Mouse (Mus musculus): Measurements from ENCODE around the gene Cmtm2b. TPM values are rescaled to one million over a fixed set of nuclear protein-coding genes. Genes with fewer than 3 reads are reported as not detected.

The Cmtm2b gene
- polyA plus RNA-seq, 1 experiment from 2014 or later, result not detected

DNA sequence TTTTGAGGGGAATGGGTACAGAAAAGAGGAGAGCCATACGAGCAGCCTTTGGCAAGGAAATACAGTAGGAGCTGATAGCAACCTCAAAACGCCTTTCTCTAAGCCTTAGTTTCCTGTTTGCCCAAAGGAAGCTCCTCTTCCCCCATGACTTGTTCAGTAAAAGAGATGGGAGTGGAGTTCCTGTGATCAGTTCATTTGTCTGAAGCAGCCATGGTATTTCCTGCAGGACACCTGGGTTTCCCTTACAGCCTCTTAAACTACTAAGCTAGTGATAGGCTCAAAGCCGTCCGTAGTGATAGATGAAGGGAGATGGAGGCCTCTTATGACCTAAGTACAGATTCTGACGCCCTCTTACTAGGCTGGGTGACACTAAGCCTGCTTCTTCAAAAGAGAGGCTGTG is 20.4 kb downstream of the Cmtm2b start:
- Histone ChIP-seq H3K9me3 (replicated peaks; ENCODE audit: low read length) (no peaks in the 10 kb centered on the region), H3K27me3 (ENCODE audit: insufficient read depth, low read length) (no peaks in the 10 kb centered on the region), H3K4me1 (replicated peaks; ENCODE audit: insufficient read depth, low read length) (0 out of 2 replicates have a peak, but pooled peaks cover 12% of the 10 kb centered on the region), H3K36me3 (ENCODE audit: insufficient read depth, low read length) (peaks cover 11% of the 10 kb centered on the region), H3K4me3 (replicated peaks; ENCODE audit: low read depth, low read length) (no peak overlapping the region), H3K9ac (ENCODE audit: low read depth, low read length) (no peak overlapping the region), H3K4me2 (ENCODE audit: low read length) (no peak overlapping the region), H3K27ac (no peak overlapping the region)
- DNase-seq (ENCODE audit: low spot score), result no peak
- WGBS, result 64% methylated on average over 5 of the region's 5 CpGs
- TF ChIP-seq CTCF (IDR thresholded peaks at IDR 0.05; ENCODE audit: low read depth), result no peak
- ATAC-seq (replicated peaks; ENCODE audit: low FRiP score, low read depth), result no peak

DNA sequence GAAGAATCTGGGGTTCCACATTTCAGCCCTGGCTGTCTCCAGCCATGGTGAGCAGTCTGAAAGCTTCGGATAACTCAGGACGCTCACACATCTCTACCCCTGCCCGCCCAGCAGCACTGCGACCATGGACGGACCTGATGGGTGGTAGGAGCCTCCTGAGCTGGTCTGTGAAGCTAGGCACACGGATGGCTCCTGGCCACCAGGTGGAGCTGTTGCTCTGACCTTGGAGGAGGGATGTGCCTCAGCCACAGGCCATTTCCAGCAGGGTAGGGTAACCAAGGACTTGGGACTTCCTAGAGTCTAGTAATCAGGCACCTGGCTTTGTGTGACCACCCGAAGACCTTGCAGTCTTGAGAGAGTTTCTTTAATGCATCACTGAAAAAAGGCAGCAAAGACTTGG is 21.9 kb downstream of the Cmtm2b start:
- Histone ChIP-seq H3K9me3 (replicated peaks; ENCODE audit: low read length) (no peaks in the 10 kb centered on the region), H3K27me3 (ENCODE audit: insufficient read depth, low read length) (no peaks in the 10 kb centered on the region), H3K36me3 (ENCODE audit: insufficient read depth, low read length) (peaks cover 14% of the 10 kb centered on the region), H3K4me3 (replicated peaks; ENCODE audit: low read depth, low read length) (no peak overlapping the region), H3K9ac (ENCODE audit: low read depth, low read length) (no peak overlapping the region), H3K27ac (no peak overlapping the region), H3K4me2 (ENCODE audit: low read length) (no peak overlapping the region), H3K4me1 (replicated peaks; ENCODE audit: insufficient read depth, low read length) (0 out of 2 replicates have a peak, but pooled peaks cover 12% of the 10 kb centered on the region)
- 12% methylated on average over 7 of the region's 7 CpGs for WGBS
- ATAC-seq (replicated peaks; ENCODE audit: low FRiP score, low read depth) (peak; percentile 60), DNase-seq (ENCODE audit: low spot score) (peak; percentile 89)
- TF ChIP-seq CTCF (IDR thresholded peaks at IDR 0.05; ENCODE audit: low read depth), result peak; percentile 96

DNA sequence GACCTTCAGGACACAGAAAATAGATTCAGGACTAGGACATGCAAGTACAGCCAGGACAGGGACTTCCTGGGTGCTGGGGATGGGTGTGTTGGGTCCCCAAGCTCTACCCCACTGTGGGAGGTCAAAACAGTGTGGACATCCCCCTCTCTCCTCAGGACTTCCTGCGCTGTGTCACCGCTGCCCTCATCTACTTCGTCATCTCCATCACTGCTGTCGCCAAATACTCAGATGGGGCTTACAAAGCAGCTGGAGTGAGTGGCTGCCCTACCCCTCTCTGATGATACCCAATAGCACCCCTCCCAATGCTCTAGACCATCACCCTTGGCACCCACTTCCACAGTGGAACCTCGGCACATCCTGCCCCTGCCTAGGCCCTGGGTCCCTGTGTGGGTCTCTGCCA is 22.6 kb downstream of the Cmtm2b start:
- Histone ChIP-seq H3K4me3 (replicated peaks; ENCODE audit: low read depth, low read length) (no peak overlapping the region), H3K27me3 (ENCODE audit: insufficient read depth, low read length) (no peaks in the 10 kb centered on the region), H3K27ac (no peak overlapping the region), H3K9ac (ENCODE audit: low read depth, low read length) (no peak overlapping the region), H3K9me3 (replicated peaks; ENCODE audit: low read length) (no peaks in the 10 kb centered on the region), H3K36me3 (ENCODE audit: insufficient read depth, low read length) (peaks cover 14% of the 10 kb centered on the region), H3K4me2 (ENCODE audit: low read length) (no peak overlapping the region), H3K4me1 (replicated peaks; ENCODE audit: insufficient read depth, low read length) (0 out of 2 replicates have a peak, but pooled peaks cover 9% of the 10 kb centered on the region)
- ATAC-seq (replicated peaks; ENCODE audit: low FRiP score, low read depth) (no peak), DNase-seq (ENCODE audit: low spot score) (no peak)
- WGBS, result 93% methylated on average over 5 of the region's 5 CpGs
- no peak for TF ChIP-seq CTCF (IDR thresholded peaks at IDR 0.05; ENCODE audit: low read depth)

DNA sequence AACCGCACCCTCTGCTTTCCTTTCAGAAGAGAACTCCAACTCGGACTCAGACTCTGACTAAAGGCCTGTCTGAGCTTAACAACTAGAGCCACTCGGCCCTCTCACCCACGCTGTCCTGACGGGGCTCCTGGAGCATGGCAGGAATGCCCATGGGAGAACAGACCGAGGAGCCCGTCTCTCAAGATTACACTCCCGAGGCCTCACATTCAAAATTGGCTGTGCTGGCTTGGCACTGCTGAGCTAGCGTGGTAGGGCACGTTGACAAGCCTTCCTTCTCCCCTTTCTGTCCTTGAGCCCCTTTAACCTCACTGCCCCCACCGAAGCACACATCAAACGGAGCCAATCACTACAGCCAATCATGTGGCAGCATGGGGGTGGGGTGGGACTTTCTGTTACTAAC is 24.7 kb downstream of the Cmtm2b start:
- H3K9ac ChIP-seq (ENCODE audit: low read depth, low read length), result no peak overlapping the region
- no peak for ATAC-seq (replicated peaks; ENCODE audit: low FRiP score, low read depth)
- peaks cover 14% of the 10 kb centered on the region for H3K36me3 ChIP-seq (ENCODE audit: insufficient read depth, low read length)
- H3K4me2 ChIP-seq (ENCODE audit: low read length), result no peak overlapping the region
- H3K27ac ChIP-seq, result no peak overlapping the region
- 55% methylated on average over 12 of the region's 12 CpGs for whole genome bisulfite sequencing
- no peaks in the 10 kb centered on the region for H3K9me3 ChIP-seq (replicated peaks; ENCODE audit: low read length)
- no peak for DNase-seq (ENCODE audit: low spot score)
- no peaks in the 10 kb centered on the region for H3K27me3 ChIP-seq (ENCODE audit: insufficient read depth, low read length)
- 0 out of 2 replicates have a peak, but pooled peaks cover 3% of the 10 kb centered on the region for H3K4me1 ChIP-seq (replicated peaks; ENCODE audit: insufficient read depth, low read length)
- TF ChIP-seq CTCF (IDR thresholded peaks at IDR 0.05; ENCODE audit: low read depth), result no peak
- no peak overlapping the region for H3K4me3 ChIP-seq (replicated peaks; ENCODE audit: low read depth, low read length)

DNA sequence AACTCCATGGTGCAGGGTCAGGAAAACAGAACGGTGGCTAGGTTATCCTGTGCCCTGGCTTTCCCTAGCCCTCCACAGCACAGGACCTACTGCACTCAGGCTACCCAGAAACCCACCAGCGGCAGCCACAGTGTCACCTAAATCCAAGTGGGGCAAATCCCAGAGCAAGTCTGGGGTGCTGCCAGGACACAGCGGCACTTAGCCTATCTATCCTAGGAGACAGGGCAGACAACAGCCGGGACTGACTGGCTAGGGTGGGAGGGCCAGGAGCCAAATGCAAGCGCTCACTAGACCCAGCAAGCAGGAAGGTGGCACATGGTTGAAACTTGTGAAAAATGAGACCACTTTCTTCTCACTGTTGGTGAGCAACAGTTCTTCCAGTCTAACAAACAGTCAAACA is 26.9 kb downstream of the Cmtm2b start:
- TF ChIP-seq CTCF (IDR thresholded peaks at IDR 0.05; ENCODE audit: low read depth), result no peak
- Histone ChIP-seq H3K27me3 (ENCODE audit: insufficient read depth, low read length) (no peaks in the 10 kb centered on the region), H3K4me2 (ENCODE audit: low read length) (no peak overlapping the region), H3K27ac (no peak overlapping the region), H3K4me1 (replicated peaks; ENCODE audit: insufficient read depth, low read length) (no peaks in the 10 kb centered on the region), H3K9me3 (replicated peaks; ENCODE audit: low read length) (no peaks in the 10 kb centered on the region), H3K36me3 (ENCODE audit: insufficient read depth, low read length) (peaks cover 14% of the 10 kb centered on the region), H3K4me3 (replicated peaks; ENCODE audit: low read depth, low read length) (no peak overlapping the region), H3K9ac (ENCODE audit: low read depth, low read length) (no peak overlapping the region)
- DNase-seq (ENCODE audit: low spot score), result no peak
- no peak for ATAC-seq (replicated peaks; ENCODE audit: low FRiP score, low read depth)
- 71% methylated on average over 5 of the region's 5 CpGs for WGBS

DNA sequence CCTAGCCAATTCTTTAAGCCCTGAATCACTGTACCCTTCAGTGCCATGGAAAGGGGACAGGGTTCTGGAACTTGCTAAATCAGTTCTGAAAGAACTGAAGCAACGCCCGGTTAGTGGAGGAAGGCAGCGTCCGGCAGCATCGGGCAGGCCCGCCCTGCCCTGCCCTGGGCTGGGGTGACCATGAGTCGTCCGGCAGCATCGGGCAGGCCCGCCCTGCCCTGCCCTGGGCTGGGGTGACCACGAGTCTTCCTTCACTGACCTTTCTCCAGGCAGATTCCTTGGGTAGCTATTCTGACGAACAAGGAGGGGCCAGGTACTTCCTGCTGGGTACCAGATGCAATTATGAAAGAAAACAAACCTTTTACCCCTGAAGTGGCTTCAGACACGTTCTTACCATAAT is 28.0 kb downstream of the Cmtm2b start:
- no peaks in the 10 kb centered on the region for H3K4me1 ChIP-seq (replicated peaks; ENCODE audit: insufficient read depth, low read length)
- 68% methylated on average over 13 of the region's 13 CpGs for WGBS
- no peaks in the 10 kb centered on the region for H3K9me3 ChIP-seq (replicated peaks; ENCODE audit: low read length)
- no peak overlapping the region for H3K9ac ChIP-seq (ENCODE audit: low read depth, low read length)
- H3K27me3 ChIP-seq (ENCODE audit: insufficient read depth, low read length), result no peaks in the 10 kb centered on the region
- TF ChIP-seq CTCF (IDR thresholded peaks at IDR 0.05; ENCODE audit: low read depth), result no peak
- H3K4me3 ChIP-seq (replicated peaks; ENCODE audit: low read depth, low read length), result no peak overlapping the region
- H3K27ac ChIP-seq, result no peak overlapping the region
- no peak for DNase-seq (ENCODE audit: low spot score)
- H3K36me3 ChIP-seq (ENCODE audit: insufficient read depth, low read length), result peaks cover 23% of the 10 kb centered on the region
- ATAC-seq (replicated peaks; ENCODE audit: low FRiP score, low read depth), result no peak
- no peak overlapping the region for H3K4me2 ChIP-seq (ENCODE audit: low read length)

DNA sequence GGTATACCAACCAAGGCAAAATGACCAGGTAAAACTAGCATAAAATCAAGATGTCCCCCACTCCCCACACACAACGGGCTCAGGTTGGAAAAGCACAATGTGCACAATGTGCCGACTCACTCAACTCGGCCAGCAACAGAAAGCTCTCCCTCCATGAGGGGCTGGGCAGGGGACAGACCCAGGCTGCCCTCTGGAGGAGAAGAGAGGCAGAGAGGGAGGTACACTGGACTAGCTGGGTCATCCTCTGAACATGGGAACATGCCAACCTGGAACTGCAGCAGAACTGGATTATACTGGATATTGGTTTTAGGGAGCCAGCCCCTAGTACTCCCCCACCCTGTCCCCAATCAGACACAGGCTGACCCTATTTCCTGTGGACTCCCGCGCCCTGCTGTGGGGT is 31.2 kb downstream of the Cmtm2b start:
- Histone ChIP-seq H3K27me3 (ENCODE audit: insufficient read depth, low read length) (no peaks in the 10 kb centered on the region), H3K9me3 (replicated peaks; ENCODE audit: low read length) (no peaks in the 10 kb centered on the region), H3K27ac (no peak overlapping the region), H3K36me3 (ENCODE audit: insufficient read depth, low read length) (peaks cover 19% of the 10 kb centered on the region; the same call in 1 of the 2 replicates), H3K9ac (ENCODE audit: low read depth, low read length) (no peak overlapping the region), H3K4me3 (replicated peaks; ENCODE audit: low read depth, low read length) (no peak overlapping the region), H3K4me1 (replicated peaks; ENCODE audit: insufficient read depth, low read length) (no peaks in the 10 kb centered on the region), H3K4me2 (ENCODE audit: low read length) (no peak overlapping the region)
- TF ChIP-seq CTCF (IDR thresholded peaks at IDR 0.05; ENCODE audit: low read depth), result peak; percentile 47; the same call in 1 of the 2 replicates
- 56% methylated on average over 5 of the region's 5 CpGs for WGBS
- ATAC-seq (replicated peaks; ENCODE audit: low FRiP score, low read depth), result 0 out of 2 replicates have a peak, but pooled peaks have one; percentile 36
- no peak for DNase-seq (ENCODE audit: low spot score)

Measured in kidney, postnatal 0 days (tissue).